Mouse (Mus musculus): Measurements from ENCODE around the gene Btbd1.

DNA sequence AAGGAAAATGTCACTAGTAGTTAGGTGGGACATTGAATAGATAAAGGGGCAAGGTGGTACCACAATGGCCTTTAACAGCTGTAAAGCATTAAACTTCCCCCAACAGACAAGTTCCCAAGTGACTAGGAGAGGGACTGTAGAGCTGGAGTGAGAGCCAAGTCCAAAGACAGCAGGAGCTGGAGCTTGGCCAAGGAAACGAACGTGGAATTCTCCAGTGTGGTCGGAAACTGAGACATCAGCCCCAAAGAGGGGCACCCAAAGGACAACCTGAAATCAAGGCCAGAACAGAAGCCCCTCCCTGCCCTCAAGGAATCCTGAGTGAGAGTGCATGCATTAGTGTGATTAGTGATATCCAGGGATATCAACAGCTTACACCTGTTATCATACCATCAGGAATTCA lies 3.9 kb downstream of the Btbd1 start:
- TF ChIP-seq CTCF (IDR thresholded peaks at IDR 0.05; ENCODE audit: low read depth, low read length) = no peak
- TF ChIP-seq POLR2A (IDR thresholded peaks at IDR 0.05; ENCODE audit: extremely low read depth, insufficient read depth, low read length) = no peak

Data from liver, adult 2 months (tissue).